Mouse (Mus musculus) retina, postnatal 1 day (tissue): ENCODE measurements around the gene Cables2.

Experiments
- DNase-seq: peaks from one replicate; pipeline ENCODE4 v3.0.0-alpha.2; 2012

Cables2 gene

DNA sequence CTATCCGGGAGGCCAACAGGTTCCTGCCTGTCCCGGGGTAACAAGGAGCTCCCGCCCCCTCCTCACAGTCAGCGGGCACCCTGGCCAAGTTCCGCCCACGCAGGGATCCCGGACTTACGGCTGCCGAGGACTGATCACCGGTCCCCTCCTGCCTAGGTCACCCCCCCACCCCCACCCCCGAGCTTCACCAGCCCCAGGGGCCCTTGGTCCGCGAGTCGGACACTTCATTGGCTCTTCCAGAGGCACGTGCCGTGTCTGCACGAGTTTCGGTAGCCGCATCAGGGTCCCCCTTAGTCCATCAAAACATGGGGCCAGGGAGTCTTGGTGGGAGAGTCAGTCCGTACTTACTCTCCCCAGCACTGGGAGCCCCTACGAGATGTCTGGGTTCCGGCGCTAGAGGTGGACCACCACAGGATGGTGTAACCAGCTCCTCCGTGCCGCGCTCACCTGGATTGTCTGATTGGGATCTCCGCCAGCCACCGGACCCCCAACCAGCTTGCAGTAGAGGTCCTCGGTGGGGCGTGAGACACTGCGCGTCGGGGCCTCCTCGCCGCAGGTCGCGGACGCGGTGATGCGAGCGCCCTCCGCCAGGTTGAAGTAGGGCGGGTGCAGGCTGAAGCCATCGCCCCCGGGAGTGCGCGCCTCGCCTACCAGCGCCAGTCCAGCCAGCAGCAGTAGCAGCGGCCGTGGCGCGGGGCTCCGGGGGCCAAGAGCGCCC lies 48.1 kb downstream of the Cables2 start:
- peak; percentile 49 for DNase-seq

- no peak for DNase-seq
Measured at GRCm38 (mm10) chr2:180224647-180225043, 48.7 kb downstream of the Cables2 start.

- DNase-seq = peak; percentile 68
Measured at GRCm38 (mm10) chr2:180222250-180222649, 51.0 kb downstream of the Cables2 start.

DNA sequence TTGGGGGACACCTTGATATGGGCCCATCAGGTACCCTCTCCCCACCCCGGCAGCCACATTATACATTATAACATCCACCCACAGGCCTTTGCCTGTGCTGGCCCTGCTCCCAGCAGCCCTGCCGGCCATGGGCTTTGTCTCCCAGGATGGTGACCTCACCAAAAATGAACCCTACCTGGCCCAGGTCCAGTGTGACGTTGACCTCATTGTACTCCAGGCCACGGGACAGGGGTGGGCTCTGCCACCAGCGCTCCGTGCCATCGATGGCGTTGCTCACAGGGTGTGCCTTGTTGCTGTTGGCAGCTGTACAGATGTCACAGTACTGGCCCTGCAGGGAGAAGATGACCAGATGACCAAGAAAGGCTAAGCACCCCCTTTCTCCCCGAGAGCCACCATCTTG lies 52.2 kb downstream of the Cables2 start:
- DNase-seq = no peak

DNA sequence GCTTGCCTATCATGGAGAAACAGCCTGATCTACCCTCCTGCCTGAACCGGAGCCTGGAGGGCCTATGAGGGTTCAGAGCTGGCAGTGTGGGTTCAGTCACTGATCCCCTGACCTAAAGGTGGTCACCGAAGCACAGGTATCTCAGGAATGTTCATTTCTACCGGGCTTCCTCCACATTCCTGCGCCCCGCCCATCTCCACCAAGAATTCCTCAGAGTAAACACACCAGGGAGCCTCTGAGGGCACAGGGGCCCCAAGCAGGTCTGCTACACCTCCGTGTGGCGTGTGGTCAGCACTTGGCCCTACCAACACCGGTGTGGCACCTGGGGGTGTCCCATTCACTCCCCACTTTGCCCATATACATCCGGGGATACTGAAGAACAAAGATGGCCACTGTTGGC lies 53.1 kb downstream of the Cables2 start:
- DNase-seq = no peak

GRCm38 (mm10) chr2:180219145-180219943 lies 54.0 kb downstream of the Cables2 start:
- no peak for DNase-seq

DNA sequence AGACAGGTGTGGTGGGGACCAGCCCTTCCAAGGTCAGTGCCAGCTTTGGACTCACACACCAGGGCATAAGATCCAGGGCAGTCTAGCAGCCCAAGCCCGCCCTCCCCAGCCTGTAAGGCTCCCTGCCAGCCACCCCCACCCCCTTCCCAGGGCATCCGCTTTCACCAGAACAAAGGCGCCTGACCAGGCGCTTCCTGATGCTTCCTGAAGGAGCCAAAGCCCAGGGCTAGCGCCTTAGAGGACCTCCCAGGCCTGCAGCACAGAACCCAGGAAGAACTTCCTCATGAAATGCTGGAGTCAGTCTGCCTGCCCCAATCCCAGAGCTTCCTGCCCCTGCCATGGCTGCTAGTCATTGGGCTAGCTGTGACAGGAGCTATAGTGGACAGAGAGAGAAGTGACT lies 54.6 kb downstream of the Cables2 start:
- DNase-seq = peak; percentile 36

DNA sequence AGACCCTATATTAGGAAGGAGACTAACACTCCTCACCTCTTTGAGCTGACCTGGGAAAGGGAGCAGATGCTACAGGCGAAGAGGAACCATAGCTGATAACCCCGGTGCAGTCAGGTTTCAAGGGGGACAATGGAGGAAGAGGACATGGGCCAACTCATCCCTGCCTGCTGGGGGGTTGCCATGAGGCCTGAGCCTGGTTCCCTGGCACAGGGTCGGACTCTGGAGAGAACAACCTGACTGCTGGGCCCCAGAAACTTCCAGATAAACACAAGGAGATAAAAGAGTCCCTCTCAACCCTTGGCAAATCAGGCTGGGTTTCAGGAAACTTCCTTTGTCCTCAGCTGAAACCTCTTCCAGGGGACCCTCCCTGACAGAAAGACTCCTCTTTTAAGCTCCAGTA lies 55.1 kb downstream of the Cables2 start:
- no peak for DNase-seq

- DNase-seq = no peak
Measured at GRCm38 (mm10) chr2:180217587-180217986, 55.7 kb downstream of the Cables2 start.

GRCm38 (mm10) chr2:180216921-180217320 lies 56.4 kb downstream of the Cables2 start:
- DNase-seq = no peak

DNA sequence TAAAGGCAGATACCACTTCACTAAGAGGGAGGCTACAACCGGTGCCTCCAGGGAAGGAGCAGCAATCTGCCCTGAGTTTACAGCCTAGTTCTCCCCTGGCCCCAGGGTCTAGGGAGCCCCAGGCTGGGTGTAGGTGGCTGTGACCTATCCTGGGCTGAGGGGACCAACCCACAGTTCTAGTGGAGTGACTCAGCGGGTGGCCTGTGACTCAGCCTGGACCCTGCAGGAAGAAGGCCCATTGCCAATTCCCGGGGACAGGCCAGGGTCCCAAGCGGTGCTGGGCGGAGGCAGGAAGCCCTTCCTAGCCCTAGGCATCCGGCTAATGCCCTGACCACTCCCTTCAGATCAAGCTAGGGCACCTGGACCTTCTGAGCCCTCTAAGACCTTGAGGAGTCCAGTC lies 57.3 kb downstream of the Cables2 start:
- DNase-seq = no peak

DNA sequence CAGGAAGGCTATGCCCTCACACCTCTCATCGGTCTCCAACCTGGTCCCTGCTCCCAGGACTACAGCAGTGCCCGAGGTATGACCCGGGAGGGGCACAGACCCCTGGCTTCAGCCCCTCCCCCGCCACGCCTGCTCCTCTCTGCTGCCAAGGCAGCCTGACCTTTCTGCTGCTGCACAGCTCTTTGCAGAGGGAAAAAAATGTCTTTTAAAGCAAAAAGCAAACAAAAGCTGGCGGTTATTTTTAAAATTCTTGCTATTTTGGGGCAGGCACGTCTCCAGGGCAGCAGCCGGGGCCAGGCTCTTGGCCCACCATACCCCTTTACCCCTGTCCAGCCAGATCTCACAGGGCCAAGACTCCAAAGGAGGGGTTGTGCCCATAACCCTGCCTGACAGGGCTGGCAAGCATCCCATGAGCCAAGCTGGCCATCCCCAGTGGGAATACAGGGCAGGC lies 58.3 kb downstream of the Cables2 start:
- DNase-seq = no peak

DNA sequence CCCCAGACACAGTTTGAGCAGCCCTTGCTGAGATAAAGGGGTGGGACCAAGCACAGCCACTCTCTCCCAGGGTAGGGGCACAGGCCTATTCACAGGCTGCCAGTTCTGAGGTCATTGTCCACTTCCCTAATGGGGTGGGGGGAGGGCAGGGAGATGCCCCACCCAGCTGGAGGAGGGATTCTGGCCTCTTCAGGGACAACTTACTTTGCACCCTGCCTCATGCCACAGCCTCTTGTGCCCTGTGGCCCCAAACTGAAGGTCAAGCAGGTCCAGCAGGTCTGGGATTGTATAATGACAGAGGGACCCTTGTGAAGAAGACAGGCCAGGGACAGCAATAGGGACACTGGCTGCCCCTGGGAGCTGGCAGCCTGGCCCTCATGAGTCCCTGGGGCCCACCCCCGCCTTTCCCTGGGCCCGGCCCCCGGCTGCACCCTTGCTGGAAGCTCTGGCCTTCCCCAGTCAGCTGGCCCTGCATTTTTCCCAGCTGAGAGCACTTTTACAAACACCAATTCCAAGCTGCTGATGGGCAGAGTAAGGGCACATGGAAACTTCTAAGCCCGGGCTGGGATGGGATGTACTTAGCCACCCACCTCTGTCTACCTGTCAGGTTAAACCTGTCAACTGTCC lies 58.8 kb downstream of the Cables2 start:
- peak; percentile 37 for DNase-seq

GRCm38 (mm10) chr2:180212255-180212654 lies 61.0 kb downstream of the Cables2 start:
- DNase-seq = no peak

- DNase-seq = no peak
Measured at GRCm38 (mm10) chr2:180208976-180209375, 64.3 kb downstream of the Cables2 start.
